Mouse (Mus musculus) T-helper 17 cell (primary cell): ENCODE measurements around the gene Syt13.

Experiments used
- in situ Hi-C, 2 experiments: fragments of 300-600 bp; cut with MboI, MseI; formaldehyde crosslinking; loops; 1 replicate in 1 of 2; 2 replicates in 1 of 2; pipeline ENCODE4 v1.15.1; 2025; ENCODE audit warnings: high pct_unique_total_duplicates in 2 of 2

Gene Syt13

DNA sequence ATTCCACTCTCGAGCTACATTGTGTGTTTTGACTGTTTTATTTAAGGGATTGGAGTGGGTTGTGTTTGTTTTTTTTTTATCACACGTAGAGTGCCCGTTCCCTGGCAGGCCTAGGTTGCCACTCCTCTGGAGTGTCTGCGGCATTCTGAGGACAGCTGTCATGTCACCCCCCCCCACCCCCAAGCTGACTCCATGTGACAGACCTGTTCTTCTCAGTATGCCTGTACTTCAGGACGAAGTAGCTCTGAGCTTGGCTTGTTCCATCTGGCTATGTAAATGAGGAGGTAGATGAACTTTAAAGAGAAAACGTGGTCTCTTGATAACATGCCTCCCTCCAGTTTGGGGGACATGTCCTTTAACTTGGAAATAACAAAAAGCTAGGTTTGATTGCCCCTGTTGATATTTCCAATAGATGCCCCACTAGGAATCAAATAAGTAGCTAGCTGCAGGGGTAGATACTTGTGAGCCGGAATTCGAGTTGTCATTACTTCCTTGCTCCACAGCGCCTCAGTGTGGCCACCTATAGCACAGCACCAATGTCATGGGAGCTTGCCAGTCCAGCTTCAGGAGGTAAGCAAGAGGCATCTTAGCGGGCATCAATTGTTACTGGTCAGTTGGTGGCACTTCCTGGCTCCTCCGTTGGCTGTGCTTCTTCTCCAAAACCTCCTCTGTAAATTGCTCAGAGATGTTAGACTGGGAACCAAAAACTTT lies 39.7 kb downstream of the Syt13 start:
- in situ Hi-C loops = loop anchor here (5.0 kb wide), 3 partner anchors 37 to 67 kb away; partner anchors contain the start of gene Syt13 (in 1 of the 2)

GRCm38 (mm10) chr2:92956943-92957342 lies 42.0 kb downstream of the Syt13 start:
- in situ Hi-C loops = loop anchor here in 1 of 2 experiments (5.0 kb wide), 1 partner anchor 70 kb away; no protein-coding TSS in a partner anchor

DNA sequence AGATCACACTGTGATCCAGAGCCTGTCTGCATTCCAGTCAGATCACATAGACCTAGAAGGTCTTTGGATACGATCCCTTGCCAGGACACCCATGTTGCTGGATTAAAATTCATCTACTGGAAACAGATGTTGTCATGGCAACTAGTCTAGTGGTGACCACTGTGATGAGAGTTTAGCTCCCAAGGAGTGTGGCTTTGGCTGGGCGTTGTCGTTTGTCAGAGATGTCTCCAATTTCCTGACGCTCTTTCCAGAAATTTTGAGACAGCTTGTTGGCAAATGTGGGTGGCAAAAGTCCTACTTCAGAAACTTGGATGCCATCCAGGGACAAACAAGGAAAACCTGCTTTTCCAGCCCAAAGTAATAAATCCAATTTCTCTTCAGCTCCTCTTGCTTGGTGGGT lies 43.7 kb downstream of the Syt13 start:
- in situ Hi-C loops = loop anchor here in 1 of 2 experiments (5.0 kb wide), 1 partner anchor 71 kb away; no protein-coding TSS in a partner anchor

DNA sequence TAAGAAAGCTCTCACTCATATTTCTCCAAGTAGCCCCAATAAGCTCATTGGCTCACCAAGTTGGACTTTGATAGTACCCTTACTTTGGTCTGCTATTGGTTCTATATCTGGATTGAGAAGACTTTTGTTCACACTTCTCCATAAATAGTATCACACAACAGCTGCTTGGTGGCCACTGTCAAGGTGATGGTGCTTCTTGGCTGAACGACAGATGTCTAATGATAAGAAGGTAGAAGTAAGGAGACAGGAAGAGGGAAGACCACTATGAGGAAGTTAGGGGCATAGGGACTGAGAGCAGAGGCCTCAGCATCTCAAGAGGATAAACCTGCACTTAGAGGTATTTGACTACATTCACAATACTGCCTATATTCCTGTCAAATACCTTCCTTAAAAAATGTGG lies 49.4 kb downstream of the Syt13 start:
- in situ Hi-C loops = no loop called here

DNA sequence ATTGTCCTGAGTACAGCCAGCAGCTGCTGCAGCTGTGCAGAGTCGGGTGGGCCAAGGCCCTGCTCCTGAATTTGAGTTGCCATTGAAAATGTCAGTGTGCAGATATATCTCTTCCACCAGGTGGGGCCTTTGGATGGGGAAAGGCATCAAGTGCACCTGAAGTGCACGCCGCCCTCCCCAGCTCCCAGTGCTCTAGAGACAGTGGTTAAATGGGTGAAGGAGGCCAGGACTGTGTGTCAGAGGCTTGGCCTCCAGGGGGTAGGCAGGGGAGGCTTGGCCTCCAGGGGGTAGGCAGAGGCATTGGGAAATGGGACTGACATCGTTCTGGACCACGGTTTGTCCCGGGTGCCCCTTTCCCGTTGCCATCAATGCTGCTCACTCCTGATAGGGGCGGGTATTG lies 51.4 kb downstream of the Syt13 start:
- in situ Hi-C loops = no loop called here

GRCm38 (mm10) chr2:92967032-92967838 lies 52.3 kb downstream of the Syt13 start:
- in situ Hi-C loops = no loop called here

GRCm38 (mm10) chr2:92967839-92968166 lies 52.9 kb downstream of the Syt13 start:
- in situ Hi-C loops = no loop called here

- in situ Hi-C loops = no loop called here
These were observed 56.2 kb downstream of the Syt13 start for GRCm38 (mm10) chr2:92971069-92971468.

DNA sequence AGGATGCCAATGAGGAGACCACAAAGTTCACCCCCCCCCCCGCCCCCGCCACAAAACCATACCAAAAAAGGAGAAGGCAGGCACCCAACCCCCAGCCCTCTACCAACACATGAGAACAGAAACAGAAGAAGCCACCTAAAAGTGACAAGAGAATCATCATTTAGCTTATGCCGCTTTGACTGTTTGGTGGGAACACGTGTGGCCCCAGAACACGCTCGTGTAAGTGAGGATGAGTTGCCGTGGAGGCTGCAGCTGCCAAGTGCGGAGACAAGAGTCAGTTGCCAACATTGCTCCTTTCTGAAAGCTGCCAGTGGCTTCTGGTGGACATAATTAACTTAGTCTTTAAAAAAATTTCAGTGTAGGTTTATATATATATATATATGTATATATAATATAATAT lies 56.6 kb downstream of the Syt13 start:
- in situ Hi-C loops = no loop called here

DNA sequence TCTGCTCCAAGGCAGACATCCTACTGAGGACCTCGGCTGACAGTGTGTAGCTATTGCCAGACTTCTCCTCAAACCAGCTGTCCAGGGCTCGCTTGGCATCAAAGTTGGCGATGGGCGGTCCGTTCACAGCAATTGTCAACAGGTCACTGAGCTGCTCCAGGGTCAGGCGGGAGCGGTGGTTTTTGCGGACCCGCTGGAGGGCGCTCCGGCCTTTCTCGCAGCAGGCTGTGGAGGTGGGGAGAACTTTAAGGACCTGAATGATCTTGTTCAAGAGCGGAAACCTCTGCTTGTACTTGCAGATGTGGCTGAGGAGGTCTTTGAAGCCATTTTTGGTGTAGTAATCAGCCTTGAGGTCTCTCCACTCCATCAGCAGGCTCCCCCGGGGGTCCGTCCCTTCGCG lies 57.2 kb downstream of the Syt13 start:
- in situ Hi-C loops = no loop called here

DNA sequence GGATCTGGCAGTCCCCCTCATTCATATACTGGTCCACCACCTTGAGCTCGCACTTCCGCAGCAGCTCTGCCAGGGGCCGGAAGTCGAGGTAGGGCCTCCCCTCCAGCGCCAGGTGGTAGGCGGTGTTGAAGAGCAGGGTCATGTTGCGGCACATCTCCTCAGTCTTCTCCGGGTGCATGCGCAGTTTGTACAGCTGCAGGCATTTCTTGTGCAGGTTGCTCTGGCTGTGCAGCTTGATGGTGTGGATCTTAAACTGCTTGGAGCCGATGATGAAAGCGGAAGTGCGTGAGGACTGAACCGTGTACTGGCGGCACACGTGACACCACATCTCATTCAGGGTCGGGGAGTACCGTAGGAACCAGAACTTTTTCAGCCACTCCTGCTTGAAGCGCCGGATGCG lies 58.7 kb downstream of the Syt13 start:
- in situ Hi-C loops = no loop called here

DNA sequence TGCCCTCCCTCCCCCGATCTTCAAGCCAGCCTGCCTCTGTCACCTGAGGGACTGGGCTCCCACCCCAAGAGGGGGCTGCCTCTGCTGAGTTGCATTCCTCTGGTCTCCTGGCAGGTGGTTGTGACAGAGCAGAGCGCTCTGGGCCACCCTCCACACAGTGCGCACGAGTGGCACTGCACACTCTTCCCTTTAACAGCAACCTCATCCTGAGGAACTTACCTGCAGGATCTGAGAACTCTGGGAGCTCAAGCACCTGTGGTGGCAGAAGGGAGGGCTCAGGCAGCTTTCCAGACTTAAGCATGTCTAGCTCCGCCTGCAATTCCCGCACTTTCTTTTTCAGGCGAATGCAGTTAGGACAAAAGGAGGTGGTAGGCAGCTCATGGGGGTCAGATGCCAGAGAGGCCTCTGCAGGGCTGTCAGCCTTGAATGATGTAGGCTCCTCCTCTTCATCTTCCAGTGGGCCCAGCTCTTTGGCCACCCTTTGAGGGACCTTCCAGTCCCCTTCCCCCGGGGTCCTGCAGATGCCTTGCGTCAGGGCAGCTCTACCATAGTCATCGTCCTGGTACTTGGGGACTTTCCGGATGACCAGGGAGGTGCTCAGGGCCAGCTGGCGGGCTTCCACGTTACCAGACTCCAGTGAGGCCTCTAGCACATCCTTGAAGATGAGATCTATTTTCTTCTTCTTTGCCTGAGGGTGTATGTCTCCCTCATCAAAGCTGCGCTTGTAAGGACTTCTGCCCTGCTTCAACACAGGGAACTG lies 60.3 kb downstream of the Syt13 start:
- in situ Hi-C loops = no loop called here

DNA sequence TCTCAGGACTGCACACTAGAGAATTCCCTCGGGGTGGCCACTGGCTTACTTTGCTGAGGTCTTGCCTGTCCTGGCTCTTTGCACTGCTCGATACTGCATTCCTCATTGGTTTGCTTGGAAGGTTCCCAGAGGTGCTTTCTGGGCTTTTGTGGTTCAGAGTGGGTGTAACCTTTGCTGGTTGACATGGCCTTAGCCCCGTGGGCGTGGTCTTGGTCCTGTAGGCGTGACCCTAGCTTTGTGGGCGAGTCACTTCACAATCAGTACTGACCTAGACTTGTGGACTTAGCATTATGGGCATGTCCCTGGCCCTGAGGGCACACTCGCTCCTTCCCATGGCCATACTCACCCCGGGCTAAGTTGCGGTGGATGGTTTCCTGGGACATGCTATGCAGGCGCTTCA lies 65.3 kb downstream of the Syt13 start:
- in situ Hi-C loops = loop anchor here in 1 of 2 experiments (10.0 kb wide), 1 partner anchor 365 kb away; no protein-coding TSS in a partner anchor

GRCm38 (mm10) chr2:92982591-92983272 lies 67.8 kb downstream of the Syt13 start:
- in situ Hi-C loops = loop anchor here in 1 of 2 experiments (10.0 kb wide), 1 partner anchor 362 kb away; no protein-coding TSS in a partner anchor

- in situ Hi-C loops = loop anchor here in 1 of 2 experiments (10.0 kb wide), 1 partner anchor 362 kb away; no protein-coding TSS in a partner anchor
These were observed 68.3 kb downstream of the Syt13 start for GRCm38 (mm10) chr2:92983273-92983620.

- in situ Hi-C loops = loop anchor here in 1 of 2 experiments (10.0 kb wide), 1 partner anchor 360 kb away; no protein-coding TSS in a partner anchor
These were observed 69.6 kb downstream of the Syt13 start for GRCm38 (mm10) chr2:92984321-92985108.

GRCm38 (mm10) chr2:92985171-92985570 lies 70.3 kb downstream of the Syt13 start:
- in situ Hi-C loops = loop anchor here in 1 of 2 experiments (10.0 kb wide), 1 partner anchor 360 kb away; no protein-coding TSS in a partner anchor

DNA sequence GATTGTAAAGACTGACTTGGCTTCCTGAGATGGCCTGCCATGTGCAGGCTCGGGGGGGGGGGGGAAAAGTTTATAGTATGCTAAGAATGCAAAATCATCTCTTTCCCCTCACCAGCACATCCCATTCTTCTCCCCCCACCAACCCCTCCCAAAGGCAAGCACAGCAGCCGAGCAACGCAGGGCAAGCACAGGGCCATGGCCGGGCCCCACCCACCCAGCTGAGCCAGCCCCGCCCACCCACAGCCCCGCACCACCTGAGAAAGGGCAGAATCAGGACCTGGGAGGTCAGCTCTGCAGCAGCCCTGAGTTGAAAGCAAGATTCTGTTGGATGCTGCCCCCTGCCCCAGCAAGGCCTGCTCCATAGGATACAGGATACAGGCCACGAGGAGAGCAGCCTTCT lies 70.7 kb downstream of the Syt13 start:
- in situ Hi-C loops = loop anchor here in 1 of 2 experiments (10.0 kb wide), 1 partner anchor 359 kb away; no protein-coding TSS in a partner anchor

- in situ Hi-C loops = loop anchor here in 1 of 2 experiments (10.0 kb wide), 1 partner anchor 358 kb away; no protein-coding TSS in a partner anchor
These were observed 72.3 kb downstream of the Syt13 start for GRCm38 (mm10) chr2:92987108-92987618.
